Mouse (Mus musculus): ENCODE measurements around the gene Bhmt2.

DNA sequence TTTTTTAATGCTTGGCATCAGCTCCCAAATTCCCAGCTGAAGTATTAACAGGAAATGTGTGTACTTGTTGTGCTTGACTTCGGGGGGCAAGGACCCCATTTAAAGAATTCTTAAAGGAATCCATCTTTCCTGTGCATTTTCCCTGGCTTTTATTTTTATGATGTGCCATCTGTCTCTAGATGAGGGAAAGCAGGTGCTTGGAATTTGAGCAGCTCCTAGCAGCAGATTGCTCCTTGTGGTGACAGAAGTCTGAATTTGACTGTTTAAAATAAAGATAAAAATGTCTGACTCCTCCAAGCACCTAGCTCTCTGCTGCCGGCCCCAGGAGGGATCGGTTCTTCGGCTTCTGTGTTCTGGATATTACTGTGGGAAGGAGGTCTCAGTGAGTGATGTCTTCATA lies 47.8 kb upstream of the Bhmt2 start:
- no peak for TF ChIP-seq CTCF (IDR thresholded peaks at IDR 0.05; ENCODE audit: borderline replicate concordance, insufficient read depth, low read depth, low read length)
- TF ChIP-seq POLR2A (IDR thresholded peaks at IDR 0.05; ENCODE audit: borderline replicate concordance, insufficient read depth, low read length): no peak
